Mouse (Mus musculus) ES-E14 (cell line): ENCODE data around the gene Cd68. TPM values are rescaled to one million over a fixed set of nuclear protein-coding genes. Genes with fewer than 3 reads are reported as not detected.

Source experiments
- DNase-seq: peaks from one replicate; pipeline ENCODE4 v3.0.0-alpha.2; 2013; ENCODE audit warnings: low read depth, low spot score
- H3K27ac ChIP-seq: 2 replicates; pipeline ENCODE4 v1.5.1; 2012; ENCODE audit warnings: low read depth, mild to moderate bottlenecking, low read length, moderate library complexity, mixed read lengths; ENCODE audit not compliant: poor library complexity, insufficient read depth, severe bottlenecking
- H3K36me3 ChIP-seq: 2 replicates; pipeline ENCODE4 v1.6.1; 2012; ENCODE audit warnings: mild to moderate bottlenecking, low read length, moderate library complexity, mixed read lengths; ENCODE audit not compliant: control insufficient read depth, poor library complexity, insufficient read depth, severe bottlenecking
- H3K4me1 ChIP-seq, 2 experiments: fragments of 150-350 bp in 1 of 2; sonication (generic) in 1 of 2; 2 replicates each; pipeline ENCODE4 v1.6.1; 2012; ENCODE audit warnings: low read length in 2 of 2, mild to moderate bottlenecking in 1 of 2, mixed read lengths in 1 of 2; ENCODE audit not compliant: control insufficient read depth in 2 of 2, insufficient read depth in 2 of 2, poor library complexity in 1 of 2
- H3K4me3 ChIP-seq, 2 experiments: fragments of 150-350 bp in 1 of 2; sonication (generic) in 1 of 2; 2 replicates each; pipeline ENCODE4 v1.5.1; 2012; ENCODE audit warnings: low read length in 2 of 2, low read depth in 1 of 2, mild to moderate bottlenecking in 1 of 2, mixed read lengths in 1 of 2; ENCODE audit not compliant: insufficient read depth in 1 of 2, poor library complexity in 1 of 2, severe bottlenecking in 1 of 2
- H3K9ac ChIP-seq: 2 replicates; pipeline ENCODE4 v1.6.1; 2012; ENCODE audit warnings: low read depth, mild to moderate bottlenecking, low read length, mixed read lengths; ENCODE audit not compliant: poor library complexity, insufficient read depth, severe bottlenecking
- H3K9me3 ChIP-seq: fragments of 150-350 bp; sonication (generic); 2 replicates; pipeline ENCODE4 v1.6.1; 2012; ENCODE audit warnings: low read depth, mild to moderate bottlenecking, low read length; ENCODE audit not compliant: control insufficient read depth, insufficient read depth
- CHD2 ChIP-seq: IDR thresholded peaks from 2 replicates; pipeline ENCODE4 v1.6.1; 2014; ENCODE audit warnings: mild to moderate bottlenecking, low read depth, low read length, inconsistent platforms
- HCFC1 ChIP-seq: IDR thresholded peaks from 2 replicates; pipeline ENCODE4 v1.6.1; 2012; ENCODE audit warnings: low read length, inconsistent platforms, borderline replicate concordance; ENCODE audit not compliant: insufficient read depth
- MAFK ChIP-seq: IDR thresholded peaks from 2 replicates; pipeline ENCODE4 v1.6.1; 2014; ENCODE audit warnings: mild to moderate bottlenecking, low read depth, low read length, inconsistent platforms; ENCODE audit not compliant: insufficient read depth
- ZC3H11A ChIP-seq: IDR thresholded peaks from 2 replicates; pipeline ENCODE4 v1.6.1; 2012; ENCODE audit warnings: low read depth, mild to moderate bottlenecking, inconsistent platforms, low read length, borderline replicate concordance
- ZNF384 ChIP-seq: IDR thresholded peaks from 2 replicates; pipeline ENCODE4 v1.6.1; 2012; ENCODE audit warnings: low read depth, low read length, inconsistent platforms
- in situ Hi-C, 2 experiments: fragments of 600-800 bp; cut with MboI; formaldehyde crosslinking; loops; one replicate each; pipeline ENCODE4 v1.15.1; 2025; ENCODE audit warnings: low sequenced_read_pairs in 2 of 2, inconsistent platforms in 1 of 2; ENCODE audit not compliant: unreplicated experiment in 2 of 2
- total RNA-seq: library from RNA; depleted of rRNA; stranded (reverse); fragments of 300-350 nt; gene quantifications from 2 replicates; pipeline ENCODE4 v1.2.3, GENCODE M21; 2012

The Cd68 gene
- total RNA-seq, 1 experiment: 23.4 TPM

DNA sequence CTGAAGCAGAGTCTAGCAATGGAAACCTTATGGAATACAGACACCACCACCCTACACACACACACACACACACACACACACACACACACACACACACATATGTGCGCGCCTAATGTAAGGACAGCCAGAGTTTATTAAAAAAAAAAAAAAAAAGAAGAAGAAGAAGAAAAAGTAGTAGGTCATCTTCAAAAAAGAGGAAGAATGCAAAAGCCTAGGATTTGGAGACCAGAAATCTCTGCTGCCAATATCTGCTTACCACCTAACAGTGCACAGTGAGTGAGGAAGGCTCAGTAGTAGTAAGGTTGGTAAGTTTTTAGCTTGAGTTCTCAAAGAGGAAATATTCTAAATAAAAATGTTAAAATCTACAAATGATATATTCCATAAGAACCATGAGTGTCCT, 13.2 kb upstream of the Cd68 start:
- Histone ChIP-seq H3K9me3 (no peaks in the 10 kb centered on the region), H3K9ac (peak overlapping the region; percentile 40; the same call in 1 of the 2 replicates), H3K27ac (no peak overlapping the region), H3K4me1 (peaks cover 2 to 10% of the 10 kb centered on the region in 2 experiments), H3K36me3 (peaks cover 37% of the 10 kb centered on the region), H3K4me3 (peak overlapping the region; percentile 25 to 93; a peak in 2 of 4 replicates)
- no peak for DNase-seq
- TF ChIP-seq ZC3H11A (no peak), MAFK (no peak), HCFC1 (no peak)
- in situ Hi-C loops: no loop called here

DNA sequence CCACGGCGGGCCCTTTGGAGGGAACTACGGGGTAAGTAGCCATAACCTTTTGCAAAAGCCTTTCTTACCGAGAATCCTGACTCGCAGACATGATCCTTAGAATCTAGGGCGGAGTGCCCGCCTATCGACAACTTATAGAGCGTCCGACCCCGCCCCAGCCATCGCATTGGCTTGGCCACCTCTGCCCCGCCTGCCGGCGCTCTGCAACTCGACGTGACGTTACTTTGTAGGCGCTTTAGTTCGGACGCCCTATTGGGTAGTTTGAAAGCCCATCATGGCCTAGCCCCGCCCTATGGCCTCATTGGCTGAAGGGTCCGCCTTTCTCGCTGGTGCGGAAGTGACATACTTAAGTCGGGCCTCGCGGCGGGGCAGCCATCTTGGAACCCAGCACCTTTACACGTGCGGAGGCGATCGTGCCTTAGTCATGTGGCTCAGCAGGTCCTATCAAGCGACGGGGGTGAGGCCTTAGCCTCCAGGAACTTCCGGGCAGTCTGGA, 6.3 kb upstream of the Cd68 start, which contains the start of gene Eif4a1:
Gene Eif4a1, minus strand, starts transcription at position 213 of the 496 bp plus-strand sequence.
- Histone ChIP-seq H3K9ac (peak within 1 kb of the TSS; percentile 99), H3K4me3 (peak within 1 kb of the TSS; percentile 80 to 96), H3K4me1 (peaks cover 2% of the 10 kb centered on the region in 2 experiments; a peak in 2 of 4 replicates), H3K36me3 (peaks cover 66% of the 10 kb centered on the region), H3K9me3 (no peaks in the 10 kb centered on the region), H3K27ac (peak within 1 kb of the TSS; percentile 97)
- TF ChIP-seq HCFC1 (peak; percentile 65), CHD2 (peak; percentile 93), MAFK (no peak)
- in situ Hi-C loops: no loop called here
- peak; percentile 100 for DNase-seq

DNA sequence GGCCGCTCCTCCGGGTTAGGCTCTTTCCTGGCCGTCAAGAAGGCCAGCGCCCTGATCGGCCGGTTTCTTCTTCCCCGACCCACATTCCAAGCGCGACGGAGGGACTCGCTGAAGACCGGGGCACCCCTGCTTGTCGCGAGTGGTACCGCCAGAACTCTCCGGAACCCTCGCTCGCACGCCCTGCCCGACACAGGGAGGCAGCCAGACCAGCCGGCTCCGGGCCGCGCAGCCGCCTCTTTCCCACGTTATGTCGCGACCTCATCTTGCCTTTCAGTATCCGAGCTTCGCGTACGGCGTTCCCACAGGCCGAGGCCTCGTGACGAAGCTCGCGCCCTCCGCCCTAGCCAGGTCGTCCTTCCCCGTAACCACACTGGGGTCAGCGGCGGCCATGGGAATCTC, 5.8 kb upstream of the Cd68 start:
- in situ Hi-C loops: no loop called here
- no peak for DNase-seq
- H3K9me3 ChIP-seq: no peaks in the 10 kb centered on the region

DNA sequence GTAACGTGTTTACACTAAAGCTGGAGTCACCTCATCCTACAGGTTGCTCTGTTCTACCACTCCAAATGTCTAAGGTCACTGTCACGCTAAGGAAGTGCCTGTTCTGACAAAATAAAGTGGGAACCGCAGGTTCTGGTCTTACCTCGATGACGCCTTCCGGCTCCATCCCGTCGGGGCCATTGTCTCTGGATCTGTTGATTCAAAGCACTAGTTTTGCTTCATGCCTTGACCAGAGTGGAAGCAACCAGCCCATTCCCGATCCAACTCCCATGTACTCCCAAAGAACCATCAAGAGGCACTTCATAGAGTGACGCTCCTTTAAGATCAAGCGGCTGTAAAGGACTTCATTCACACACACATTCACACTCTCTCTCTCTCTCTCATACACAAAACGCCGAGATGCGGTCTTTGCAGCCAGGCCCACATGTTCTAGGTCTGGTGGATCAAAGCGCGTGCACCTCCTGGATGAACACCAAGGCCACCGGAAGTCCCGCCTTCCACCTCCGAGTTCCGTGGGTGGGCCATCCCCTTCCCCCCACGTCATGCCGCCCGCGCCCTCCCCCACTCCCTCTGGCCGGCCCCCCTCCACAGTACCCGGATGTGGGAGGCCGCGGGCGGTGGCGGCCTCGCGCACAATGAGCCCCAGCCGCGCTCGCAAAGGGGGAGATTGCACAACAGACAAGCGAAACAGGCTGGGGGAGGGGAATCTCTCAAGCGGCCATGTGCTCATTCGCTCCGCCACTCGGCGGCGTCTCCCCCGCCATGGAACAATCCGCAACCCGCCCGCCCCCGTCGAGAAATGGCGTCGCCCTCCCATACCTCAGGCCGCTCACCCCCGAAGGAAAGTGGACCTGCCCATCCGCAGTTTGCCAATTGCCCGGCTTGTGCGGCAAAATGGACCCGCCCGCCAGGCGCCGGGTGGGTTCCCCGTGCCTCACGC, 5.1 kb upstream of the Cd68 start:
- H3K4me1 ChIP-seq: peaks cover 2% of the 10 kb centered on the region in 2 experiments; a peak in 2 of 4 replicates
- peak overlapping the region; percentile 80 to 96 for H3K4me3 ChIP-seq
- peak overlapping the region; percentile 97 for H3K27ac ChIP-seq
- peak; percentile 90 for DNase-seq
- H3K9me3 ChIP-seq: no peaks in the 10 kb centered on the region
- peaks cover 63% of the 10 kb centered on the region for H3K36me3 ChIP-seq
- in situ Hi-C loops: no loop called here
- H3K9ac ChIP-seq: peak overlapping the region; percentile 99
- peak; percentile 49; the same call in 1 of the 2 replicates for TF ChIP-seq HCFC1
- TF ChIP-seq MAFK: no peak
- no peak for TF ChIP-seq ZC3H11A
- TF ChIP-seq ZNF384: no peak

More for the DNA sequence above, 5.8 kb upstream of the Cd68 start:
- H3K4me3 ChIP-seq: peak overlapping the region; percentile 80 to 96
- H3K36me3 ChIP-seq: peaks cover 67% of the 10 kb centered on the region
- peaks cover 2% of the 10 kb centered on the region in 2 experiments; a peak in 2 of 4 replicates for H3K4me1 ChIP-seq
- H3K27ac ChIP-seq: peak overlapping the region; percentile 97
- TF ChIP-seq MAFK: no peak
- TF ChIP-seq HCFC1: no peak
- TF ChIP-seq ZC3H11A: no peak
- no peak for TF ChIP-seq ZNF384
- TF ChIP-seq CHD2: no peak
- peak overlapping the region; percentile 99 for H3K9ac ChIP-seq
